Mouse (Mus musculus): ENCODE measurements at regions not wholly inside any gene's neighbourhood (a gene's known extent, or its start where the extent isn't known, plus 50 kb on each side); places are given as distances from the start of the nearest gene placed in this dataset.
A peak's percentile ranks its signal among the peaks of the same experiment; 100 is the strongest.

GRCm38 (mm10) chr13:110994596-110994995, 260.2 kb upstream of the Actbl2 start:
- H3K4me2 ChIP-seq: no peak overlapping the region
- H3K9me3 ChIP-seq: no peaks in the 10 kb centered on the region
- no peak overlapping the region for H3K27ac ChIP-seq
- H3K9ac ChIP-seq: no peak overlapping the region
- H3K27me3 ChIP-seq (replicated peaks): no peaks in the 10 kb centered on the region
- 73% methylated on average over 3 of the region's 3 CpGs for WGBS
- no peak for ATAC-seq (ENCODE audit: insufficient read depth, low FRiP score, low read depth)
- no peaks in the 10 kb centered on the region for H3K4me1 ChIP-seq
- no peak overlapping the region for H3K4me3 ChIP-seq (replicated peaks)
- H3K36me3 ChIP-seq: no peaks in the 10 kb centered on the region

DNA sequence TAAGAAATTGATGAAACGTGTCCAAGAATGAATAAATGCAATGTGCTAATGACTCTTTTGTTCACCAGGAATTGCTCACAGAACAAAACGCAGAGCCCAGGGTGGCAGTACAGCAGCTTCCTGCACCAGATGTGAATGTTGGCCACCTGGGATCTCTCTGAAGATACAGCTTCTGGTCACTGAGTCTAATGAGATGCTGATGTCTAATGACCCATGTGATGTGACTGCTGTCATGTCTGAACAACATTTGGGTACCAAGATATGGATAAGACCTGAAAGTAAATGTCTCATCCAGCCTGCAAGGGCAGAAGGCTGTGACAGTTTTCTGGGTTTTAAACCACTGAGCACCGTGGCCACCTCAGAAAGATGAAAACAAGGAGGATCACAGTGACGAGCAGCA, 252.1 kb upstream of the Actbl2 start:
- ATAC-seq (ENCODE audit: insufficient read depth, low FRiP score, low read depth): no peak
- no peak overlapping the region for H3K27ac ChIP-seq
- no peaks in the 10 kb centered on the region for H3K9me3 ChIP-seq
- no peak overlapping the region for H3K4me2 ChIP-seq
- H3K4me3 ChIP-seq (replicated peaks): no peak overlapping the region
- 72% methylated on average over 4 of the region's 4 CpGs for WGBS
- no peaks in the 10 kb centered on the region for H3K27me3 ChIP-seq (replicated peaks)
- H3K36me3 ChIP-seq: no peaks in the 10 kb centered on the region
- no peaks in the 10 kb centered on the region for H3K4me1 ChIP-seq
- no peak overlapping the region for H3K9ac ChIP-seq

GRCm38 (mm10) chr13:111014142-111014541, 240.7 kb upstream of the Actbl2 start:
- ATAC-seq (ENCODE audit: insufficient read depth, low FRiP score, low read depth): no peak
- no peaks in the 10 kb centered on the region for H3K27me3 ChIP-seq (replicated peaks)
- no peak overlapping the region for H3K9ac ChIP-seq
- no peak overlapping the region for H3K27ac ChIP-seq
- H3K4me2 ChIP-seq: no peak overlapping the region
- H3K4me3 ChIP-seq (replicated peaks): no peak overlapping the region
- 71% methylated on average over 4 of the region's 4 CpGs for WGBS
- H3K9me3 ChIP-seq: no peaks in the 10 kb centered on the region
- no peaks in the 10 kb centered on the region for H3K4me1 ChIP-seq
- H3K36me3 ChIP-seq: no peaks in the 10 kb centered on the region

GRCm38 (mm10) chr13:111030111-111030510, 224.7 kb upstream of the Actbl2 start:
- no peak for ATAC-seq (ENCODE audit: insufficient read depth, low FRiP score, low read depth)
- H3K36me3 ChIP-seq: no peaks in the 10 kb centered on the region
- no peak overlapping the region for H3K27ac ChIP-seq
- no peak overlapping the region for H3K4me3 ChIP-seq (replicated peaks)
- no peaks in the 10 kb centered on the region for H3K9me3 ChIP-seq
- H3K27me3 ChIP-seq (replicated peaks): no peaks in the 10 kb centered on the region
- H3K4me1 ChIP-seq: no peaks in the 10 kb centered on the region
- H3K9ac ChIP-seq: no peak overlapping the region
- H3K4me2 ChIP-seq: no peak overlapping the region
- 52% methylated on average over 2 of the region's 2 CpGs for WGBS

- Histone ChIP-seq H3K27ac (no peak overlapping the region), H3K9ac (no peak overlapping the region), H3K4me3 (replicated peaks) (no peak overlapping the region), H3K4me2 (no peak overlapping the region), H3K4me1 (no peaks in the 10 kb centered on the region), H3K36me3 (no peaks in the 10 kb centered on the region), H3K9me3 (no peaks in the 10 kb centered on the region), H3K27me3 (replicated peaks) (no peaks in the 10 kb centered on the region)
- WGBS: 47% methylated on average over 1 of the region's 1 CpGs
- no peak for ATAC-seq (ENCODE audit: insufficient read depth, low FRiP score, low read depth)
Measured at GRCm38 (mm10) chr13:111031633-111032032, 223.2 kb upstream of the Actbl2 start.

DNA sequence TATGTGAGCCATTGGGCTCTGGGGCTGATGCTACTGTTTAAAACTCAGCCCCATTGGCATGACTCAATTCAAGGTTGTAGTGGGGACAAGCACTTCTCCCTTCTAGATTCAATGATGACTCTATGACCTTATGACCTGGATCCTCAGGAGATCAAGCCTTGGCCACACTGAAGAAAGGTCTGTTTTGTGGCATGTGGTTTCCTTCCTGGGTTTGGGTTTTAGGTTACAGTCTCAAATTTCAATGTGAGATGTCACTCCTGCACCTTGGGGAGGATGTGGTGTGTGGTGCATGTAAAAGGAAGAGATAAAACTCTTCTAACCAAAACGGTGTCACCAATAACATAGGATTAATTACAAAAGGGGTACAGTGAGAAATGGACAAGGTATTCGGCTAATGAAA, 211.2 kb upstream of the Actbl2 start:
- Histone ChIP-seq H3K9me3 (no peaks in the 10 kb centered on the region), H3K27ac (no peak overlapping the region), H3K4me1 (0 out of 2 replicates have a peak, but pooled peaks cover 6% of the 10 kb centered on the region), H3K36me3 (no peaks in the 10 kb centered on the region), H3K4me2 (no peak overlapping the region), H3K27me3 (replicated peaks) (no peaks in the 10 kb centered on the region), H3K9ac (no peak overlapping the region), H3K4me3 (replicated peaks) (no peak overlapping the region)
- 37% methylated on average over 2 of the region's 2 CpGs for WGBS
- ATAC-seq (ENCODE audit: insufficient read depth, low FRiP score, low read depth): no peak

DNA sequence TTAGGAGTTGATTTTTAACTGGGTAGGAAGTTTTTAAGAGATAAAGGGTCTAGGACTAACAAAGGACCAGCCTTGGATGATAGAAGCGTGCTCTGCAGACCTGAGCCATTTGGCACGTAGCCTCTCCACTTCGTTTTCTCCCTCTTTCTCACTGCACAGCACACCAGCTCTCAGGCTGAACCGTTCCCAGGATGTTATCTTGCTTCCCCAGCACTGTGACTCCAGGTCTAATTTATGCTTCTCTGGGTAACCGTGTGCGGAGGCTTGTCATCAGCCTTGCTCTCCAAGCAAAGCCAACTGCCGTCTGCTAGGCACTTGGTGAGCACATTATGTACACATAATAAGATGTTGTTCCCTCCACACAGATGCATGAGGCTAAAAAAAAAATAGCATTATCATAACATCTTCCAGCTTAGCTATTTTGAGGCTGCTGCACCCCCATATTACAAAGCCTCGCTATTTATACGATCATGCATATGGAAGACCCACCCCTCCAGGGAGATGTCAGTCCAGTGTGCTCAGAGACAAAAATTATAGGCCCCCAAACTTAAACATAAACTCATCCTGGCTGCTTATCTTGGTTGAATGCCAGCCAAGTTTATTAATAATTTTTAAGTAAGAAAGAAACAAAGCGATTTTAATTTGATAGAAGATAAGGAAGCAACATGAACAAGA, 210.3 kb upstream of the Actbl2 start:
- ATAC-seq (ENCODE audit: insufficient read depth, low FRiP score, low read depth): peak; percentile 66
- no peak overlapping the region for H3K4me3 ChIP-seq (replicated peaks)
- 0 out of 2 replicates have a peak, but pooled peaks cover 6% of the 10 kb centered on the region for H3K4me1 ChIP-seq
- H3K27me3 ChIP-seq (replicated peaks): no peaks in the 10 kb centered on the region
- H3K9ac ChIP-seq: no peak overlapping the region
- H3K27ac ChIP-seq: no peak overlapping the region
- no peaks in the 10 kb centered on the region for H3K36me3 ChIP-seq
- 36% methylated on average over 10 of the region's 10 CpGs for WGBS
- no peak overlapping the region for H3K4me2 ChIP-seq
- no peaks in the 10 kb centered on the region for H3K9me3 ChIP-seq

DNA sequence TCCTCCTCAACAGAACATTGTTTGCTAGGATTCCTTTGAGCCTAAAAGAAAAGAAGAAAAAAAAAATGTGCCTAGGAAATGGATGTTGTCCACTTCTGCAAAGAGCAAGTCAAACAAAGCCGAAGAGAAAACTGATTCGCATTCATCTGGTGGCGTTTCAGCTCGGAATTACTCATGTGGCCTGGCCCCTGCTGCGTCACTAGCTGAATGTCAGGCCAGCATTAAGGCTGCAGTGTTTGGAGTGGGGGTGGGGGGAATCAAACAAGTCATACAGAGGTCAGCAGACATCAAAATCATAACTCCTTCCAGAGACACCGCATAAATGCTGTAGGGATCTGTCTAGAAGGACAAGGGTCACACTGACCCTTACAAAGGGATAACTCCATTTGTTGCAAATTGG, 204.7 kb upstream of the Actbl2 start:
- no peak overlapping the region for H3K27ac ChIP-seq
- no peaks in the 10 kb centered on the region for H3K27me3 ChIP-seq (replicated peaks)
- no peaks in the 10 kb centered on the region for H3K4me1 ChIP-seq
- H3K36me3 ChIP-seq: no peaks in the 10 kb centered on the region
- H3K4me3 ChIP-seq (replicated peaks): no peak overlapping the region
- WGBS: 13% methylated on average over 6 of the region's 6 CpGs
- H3K4me2 ChIP-seq: no peak overlapping the region
- no peak overlapping the region for H3K9ac ChIP-seq
- H3K9me3 ChIP-seq: no peaks in the 10 kb centered on the region
- no peak for ATAC-seq (ENCODE audit: insufficient read depth, low FRiP score, low read depth)

GRCm38 (mm10) chr13:111055817-111056216, 199.0 kb upstream of the Actbl2 start:
- Histone ChIP-seq H3K4me1 (no peaks in the 10 kb centered on the region), H3K36me3 (no peaks in the 10 kb centered on the region), H3K9ac (no peak overlapping the region), H3K27ac (no peak overlapping the region), H3K4me2 (no peak overlapping the region), H3K4me3 (replicated peaks) (no peak overlapping the region), H3K9me3 (no peaks in the 10 kb centered on the region), H3K27me3 (replicated peaks) (no peaks in the 10 kb centered on the region)
- no peak for ATAC-seq (ENCODE audit: insufficient read depth, low FRiP score, low read depth)
- WGBS: 80% methylated on average over 2 of the region's 2 CpGs

DNA sequence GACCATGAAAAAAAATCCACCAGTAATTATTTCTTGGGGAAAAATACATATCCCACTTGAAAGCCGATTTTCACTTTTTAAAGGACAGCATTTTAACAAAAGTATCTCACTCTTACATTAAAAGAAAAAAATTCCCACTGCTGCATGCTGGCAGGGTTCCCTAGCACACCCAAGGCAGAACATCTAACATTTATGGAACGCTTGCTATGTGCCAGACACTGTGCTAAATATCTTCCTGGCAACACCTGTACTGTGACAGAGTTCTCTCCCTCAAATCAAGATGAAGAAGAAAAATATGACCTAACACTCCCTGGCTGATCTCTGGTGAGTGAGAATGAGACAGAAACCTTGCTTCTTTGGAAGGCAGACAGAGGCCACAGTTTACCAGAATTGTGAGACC, 167.1 kb upstream of the Actbl2 start:
- H3K4me1 ChIP-seq: no peaks in the 10 kb centered on the region
- no peak for ATAC-seq (ENCODE audit: insufficient read depth, low FRiP score, low read depth)
- H3K27ac ChIP-seq: no peak overlapping the region
- H3K4me2 ChIP-seq: no peak overlapping the region
- H3K4me3 ChIP-seq (replicated peaks): no peak overlapping the region
- no peaks in the 10 kb centered on the region for H3K36me3 ChIP-seq
- H3K9ac ChIP-seq: no peak overlapping the region
- 79% methylated on average over 2 of the region's 2 CpGs for WGBS
- no peaks in the 10 kb centered on the region for H3K27me3 ChIP-seq (replicated peaks)
- no peaks in the 10 kb centered on the region for H3K9me3 ChIP-seq

DNA sequence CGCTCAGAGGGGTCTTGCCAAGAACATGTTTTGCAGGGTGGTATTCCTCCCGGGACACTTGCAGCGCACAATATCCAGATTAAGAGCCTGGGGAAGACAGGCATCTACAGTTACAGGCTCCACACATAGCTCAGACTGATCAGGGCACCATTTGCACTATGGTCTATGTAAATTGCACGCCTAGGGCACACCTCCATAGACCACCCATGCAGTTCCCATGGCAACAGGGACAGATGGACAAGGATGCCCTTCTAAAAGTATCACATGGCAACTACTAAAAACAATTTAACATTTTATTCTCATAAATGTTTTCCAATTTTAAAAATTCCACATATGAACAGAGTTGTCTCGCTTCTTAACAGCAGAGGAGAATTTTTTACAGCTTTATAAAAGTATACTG, 158.7 kb upstream of the Actbl2 start:
- Histone ChIP-seq H3K4me2 (no peak overlapping the region), H3K27ac (no peak overlapping the region), H3K9me3 (no peaks in the 10 kb centered on the region), H3K4me3 (replicated peaks) (no peak overlapping the region), H3K36me3 (no peaks in the 10 kb centered on the region), H3K9ac (no peak overlapping the region), H3K4me1 (no peaks in the 10 kb centered on the region), H3K27me3 (replicated peaks) (no peaks in the 10 kb centered on the region)
- no peak for ATAC-seq (ENCODE audit: insufficient read depth, low FRiP score, low read depth)
- WGBS: 88% methylated on average over 5 of the region's 5 CpGs

GRCm38 (mm10) chr13:111097336-111097735, 157.5 kb upstream of the Actbl2 start:
- WGBS: 87% methylated on average over 4 of the region's 4 CpGs
- no peak overlapping the region for H3K27ac ChIP-seq
- H3K9ac ChIP-seq: no peak overlapping the region
- no peaks in the 10 kb centered on the region for H3K4me1 ChIP-seq
- H3K4me2 ChIP-seq: no peak overlapping the region
- no peaks in the 10 kb centered on the region for H3K27me3 ChIP-seq (replicated peaks)
- H3K9me3 ChIP-seq: no peaks in the 10 kb centered on the region
- no peaks in the 10 kb centered on the region for H3K36me3 ChIP-seq
- no peak for ATAC-seq (ENCODE audit: insufficient read depth, low FRiP score, low read depth)
- no peak overlapping the region for H3K4me3 ChIP-seq (replicated peaks)

- Histone ChIP-seq H3K36me3 (no peaks in the 10 kb centered on the region), H3K27ac (no peak overlapping the region), H3K9ac (no peak overlapping the region), H3K4me3 (replicated peaks) (no peak overlapping the region), H3K9me3 (no peaks in the 10 kb centered on the region), H3K27me3 (replicated peaks) (no peaks in the 10 kb centered on the region), H3K4me2 (no peak overlapping the region), H3K4me1 (no peaks in the 10 kb centered on the region)
- WGBS: 80% methylated on average over 2 of the region's 2 CpGs
- no peak for ATAC-seq (ENCODE audit: insufficient read depth, low FRiP score, low read depth)
Measured at GRCm38 (mm10) chr13:111098738-111099137, 156.1 kb upstream of the Actbl2 start.
